Mouse (Mus musculus) thymus, adult 2 months (tissue): ENCODE measurements around the gene Pdia4. TPM values are rescaled to one million over a fixed set of nuclear protein-coding genes. Genes with fewer than 3 reads are reported as not detected.
A peak's percentile ranks its signal among the peaks of the same experiment; 100 is the strongest.
"Not testable (repeated sequence)": the region's sequence is repeated elsewhere in the genome, so short reads cannot be mapped to it uniquely, and the experiment has no call there.

Experiments used
- DNase-seq: peaks from one replicate; pipeline ENCODE4 v3.0.0; 2021
- H3K27ac ChIP-seq: fragments of 200-500 bp; 2 replicates; pipeline ENCODE4 v1.5.1; 2012; ENCODE audit warnings: low read length, control low read depth; ENCODE audit not compliant: control insufficient read depth, insufficient read depth
- H3K27me3 ChIP-seq: fragments of 200-500 bp; 2 replicates; pipeline ENCODE4 v1.6.1; 2012; ENCODE audit warnings: mild to moderate bottlenecking, low read length, moderate library complexity, mixed read lengths; ENCODE audit not compliant: control insufficient read depth, insufficient read depth
- H3K36me3 ChIP-seq: fragments of 200-500 bp; 2 replicates; pipeline ENCODE4 v1.6.1; 2012; ENCODE audit warnings: mild to moderate bottlenecking, low read length, moderate library complexity; ENCODE audit not compliant: control insufficient read depth, insufficient read depth
- H3K4me1 ChIP-seq: fragments of 200-500 bp; replicated peaks from 2 replicates; pipeline ENCODE4 v1.6.1; 2012; ENCODE audit warnings: low read length; ENCODE audit not compliant: control insufficient read depth, insufficient read depth
- H3K4me3 ChIP-seq: fragments of 200-500 bp; 2 replicates; pipeline ENCODE4 v1.5.1; 2012; ENCODE audit warnings: mild to moderate bottlenecking, low read length, control low read depth, moderate library complexity; ENCODE audit not compliant: control insufficient read depth, insufficient read depth
- WGBS: fragments of 180-500 bp; shearing (Covaris S2); methylation state at CpG from one replicate; pipeline ENCODE4 v1.1.7; 2018; 5-methylcytosine and 5-hydroxymethylcytosine counted together
- polyA plus RNA-seq: library from polyadenylated mRNA; depleted of rRNA; stranded (reverse); fragments of >200 nt; gene quantifications from 2 replicates; pipeline ENCODE4 v1.2.3, GENCODE M21; 2012; rRNA removed

Pdia4 gene
- polyA plus RNA-seq, 1 experiment, result 24.7 TPM

DNA sequence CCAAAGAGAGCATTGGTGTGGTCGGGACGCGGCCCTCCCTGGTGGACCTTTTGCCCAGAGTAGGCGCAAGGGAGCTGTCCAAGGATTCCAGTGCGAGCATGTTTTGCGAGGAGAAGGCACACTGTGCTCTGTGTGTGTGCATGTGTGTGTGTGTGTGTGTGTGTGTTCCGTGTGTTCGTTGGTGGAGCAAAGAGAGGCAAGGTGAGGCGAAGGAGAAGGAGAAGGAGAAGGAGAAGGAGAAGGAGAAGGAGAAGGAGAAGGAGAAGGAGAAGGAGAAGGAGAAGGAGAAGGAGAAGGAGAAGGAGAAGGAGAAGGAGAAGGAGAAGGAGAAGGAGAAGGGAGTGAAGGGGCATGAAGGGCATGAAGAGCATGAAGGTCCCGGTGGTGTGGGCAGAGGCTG lies 50.5 kb downstream of the Pdia4 start:
- WGBS, result 92% methylated on average over 9 of the region's 10 CpGs
- not testable (repeated sequence) for H3K4me1 ChIP-seq, H3K27me3 ChIP-seq, H3K36me3 ChIP-seq, H3K4me3 ChIP-seq, H3K27ac ChIP-seq
- DNase-seq, result peak; percentile 9

DNA sequence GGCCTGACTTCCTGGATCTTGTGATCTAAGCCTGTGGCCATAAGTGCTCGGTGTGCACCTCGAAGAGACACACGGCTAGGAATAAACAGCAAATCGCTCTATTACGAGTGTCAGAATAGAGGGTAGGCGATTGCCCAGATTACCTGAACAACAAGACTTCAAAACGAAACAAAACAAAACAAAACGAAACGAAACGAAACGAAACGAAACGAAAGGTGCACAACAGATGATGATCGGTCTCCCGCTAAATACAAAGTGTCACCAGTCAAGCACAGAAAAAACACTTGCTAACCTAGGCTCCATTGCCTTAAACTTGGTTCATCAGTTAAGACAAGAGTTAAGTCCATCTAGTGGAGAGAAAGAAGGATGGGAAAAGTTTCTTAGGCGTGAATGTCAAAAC lies 53.8 kb downstream of the Pdia4 start:
- not testable (repeated sequence) for H3K27ac ChIP-seq, H3K4me1 ChIP-seq, H3K36me3 ChIP-seq, DNase-seq, H3K4me3 ChIP-seq, H3K27me3 ChIP-seq
- WGBS, result 93% methylated on average over 14 of the region's 16 CpGs

DNA sequence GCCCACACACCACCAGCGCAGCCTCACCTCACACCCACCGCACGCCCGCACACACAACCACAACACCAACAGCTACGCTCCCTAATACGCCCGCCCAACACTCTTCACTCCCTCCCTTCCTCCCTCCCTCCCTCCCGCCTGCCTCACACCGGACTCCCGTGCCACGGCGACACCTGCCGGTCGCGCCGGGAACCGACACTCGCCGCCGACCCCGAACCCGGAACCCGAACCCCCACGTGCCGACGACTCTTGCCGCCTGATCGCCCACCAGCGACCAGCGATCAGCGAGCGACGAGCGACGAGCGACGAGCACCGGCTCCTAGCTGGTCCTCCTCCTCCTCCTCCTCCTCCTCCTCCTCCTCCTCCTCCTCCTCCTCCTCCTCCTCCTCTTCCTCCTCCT lies 55.4 kb downstream of the Pdia4 start:
- H3K27me3 ChIP-seq, H3K4me1 ChIP-seq, H3K36me3 ChIP-seq, H3K27ac ChIP-seq: not testable (repeated sequence)
- WGBS, result 3% methylated on average over 21 of the region's 38 CpGs
- peak; percentile 75 for DNase-seq
- H3K4me3 ChIP-seq, result peak overlapping the region; percentile 23; the same call in 1 of the 2 replicates

- 20% methylated on average over 9 of the region's 22 CpGs for WGBS
- H3K27ac ChIP-seq, H3K4me3 ChIP-seq, H3K4me1 ChIP-seq, H3K27me3 ChIP-seq, H3K36me3 ChIP-seq: not testable (repeated sequence)
- DNase-seq, result peak; percentile 3
Observed at GRCm38 (mm10) chr6:47757429-47757828, 55.8 kb downstream of the Pdia4 start.

- DNase-seq, H3K4me1 ChIP-seq, H3K4me3 ChIP-seq, H3K27ac ChIP-seq, H3K27me3 ChIP-seq, H3K36me3 ChIP-seq: not testable (repeated sequence)
- under 1% methylated on average over 15 of the region's 44 CpGs for WGBS
Observed at GRCm38 (mm10) chr6:47753144-47753543, 60.1 kb downstream of the Pdia4 start.

GRCm38 (mm10) chr6:47748306-47748705 lies 64.9 kb downstream of the Pdia4 start:
- not testable (repeated sequence) for H3K36me3 ChIP-seq, H3K4me1 ChIP-seq, H3K27me3 ChIP-seq, H3K27ac ChIP-seq, H3K4me3 ChIP-seq
- WGBS, result 4% methylated on average over 15 of the region's 25 CpGs
- peak; percentile 92 for DNase-seq

- not testable (repeated sequence) for DNase-seq, H3K27ac ChIP-seq, H3K27me3 ChIP-seq, H3K4me3 ChIP-seq, H3K36me3 ChIP-seq, H3K4me1 ChIP-seq
- WGBS, result 90% methylated on average over 4 of the region's 8 CpGs
Observed at GRCm38 (mm10) chr6:47747886-47748285, 65.3 kb downstream of the Pdia4 start.

Other genes with a start within 250 kb of the Pdia4 start
- gene Ezh2, start 218.1 kb downstream of the Pdia4 start, polyA plus RNA-seq, result 56.3 and 70.2 TPM in 2 replicates
- 0.24 and 0.31 TPM in 2 replicates for gene Zfp786, start 17.4 kb upstream of the Pdia4 start, polyA plus RNA-seq
- 26.5 and 32.0 TPM in 2 replicates for gene Zfp398, start 22.2 kb upstream of the Pdia4 start, polyA plus RNA-seq
- 13.8 and 15.0 TPM in 2 replicates for gene Zfp282, start 63.8 kb upstream of the Pdia4 start, polyA plus RNA-seq
- 25.3 and 26.4 TPM in 2 replicates for gene Zfp212, start 107.0 kb upstream of the Pdia4 start, polyA plus RNA-seq
- gene Zfp956, start 140.0 kb upstream of the Pdia4 start, polyA plus RNA-seq, result 35.6 and 38.4 TPM in 2 replicates
- 43.5 and 45.5 TPM in 2 replicates for gene Zfp777, start 235.5 kb upstream of the Pdia4 start, polyA plus RNA-seq